Mouse (Mus musculus): Measurements from ENCODE around the gene Fezf2. TPM values are rescaled to one million over a fixed set of nuclear protein-coding genes. Genes with fewer than 3 reads are reported as not detected.

Gene Fezf2
- polyA plus RNA-seq, 1 experiment from 2014 or later = not detected

- Histone ChIP-seq H3K4me3 (ENCODE audit: low read length) (no peak overlapping the region), H3K4me2 (ENCODE audit: low read depth, low read length) (no peak overlapping the region), H3K27ac (ENCODE audit: low read length) (no peak overlapping the region), H3K9ac (ENCODE audit: low read depth, low read length) (no peak overlapping the region), H3K27me3 (replicated peaks; ENCODE audit: control insufficient read depth, insufficient read depth, low read length) (no peaks in the 10 kb centered on the region), H3K9me3 (ENCODE audit: control insufficient read depth, low read length) (no peaks in the 10 kb centered on the region), H3K4me1 (ENCODE audit: control insufficient read depth, insufficient read depth, low read length) (no peaks in the 10 kb centered on the region), H3K36me3 (ENCODE audit: control insufficient read depth, insufficient read depth, low read length) (0 out of 2 replicates have a peak, but pooled peaks cover 2% of the 10 kb centered on the region)
- 89% methylated on average over 7 of the region's 7 CpGs for WGBS
- no peak for ATAC-seq
Measured at GRCm38 (mm10) chr14:12296391-12296790, 51.6 kb downstream of the Fezf2 start.

Other genes starting within 250 kb of the Fezf2 start
- 0.21 and 0.24 TPM in 2 replicates for gene Gm49355, start 64.2 kb downstream of the Fezf2 start, polyA plus RNA-seq (2015; fragmentation: Nextera tagmentation; extraction: Ambion mirVana)
- 46.1 and 53.1 TPM in 2 replicates for gene 3830406C13Rik, start 64.0 kb downstream of the Fezf2 start, polyA plus RNA-seq (2015; fragmentation: Nextera tagmentation; extraction: Ambion mirVana)

All from intestine, embryonic 16.5 days (tissue).